Mouse (Mus musculus): ENCODE results near the gene Zfp383.

Gene Zfp383

GRCm38 (mm10) chr7:29908130-29908950, at the start of gene Zfp383:
TSS of gene Zfp383 (plus strand) at chr7:29908223.
- under 1% methylated on average over 33 of the region's 33 CpGs for WGBS

GRCm38 (mm10) chr7:29859532-29860517, 48.2 kb upstream of the Zfp383 start, which contains the start of gene Zfp420:
TSS of gene Zfp420 (plus strand) at chr7:29859979.
- whole genome bisulfite sequencing = 2% methylated on average over 32 of the region's 32 CpGs

GRCm38 (mm10) chr7:29861660-29862059, 46.4 kb upstream of the Zfp383 start:
- WGBS = 83% methylated on average over 7 of the region's 7 CpGs

- 97% methylated on average over 10 of the region's 10 CpGs for WGBS
Observed at GRCm38 (mm10) chr7:29874256-29874655, 33.8 kb upstream of the Zfp383 start.

GRCm38 (mm10) chr7:29877561-29877960, 30.5 kb upstream of the Zfp383 start:
- 92% methylated on average over 9 of the region's 9 CpGs for WGBS

GRCm38 (mm10) chr7:29880056-29880455, 28.0 kb upstream of the Zfp383 start:
- WGBS = 55% methylated on average over 7 of the region's 7 CpGs

- 84% methylated on average over 7 of the region's 7 CpGs for WGBS
Observed at GRCm38 (mm10) chr7:29880916-29881315, 27.1 kb upstream of the Zfp383 start.

GRCm38 (mm10) chr7:29890501-29890900, 17.5 kb upstream of the Zfp383 start:
- 97% methylated on average over 7 of the region's 7 CpGs for WGBS

GRCm38 (mm10) chr7:29892756-29893155, 15.3 kb upstream of the Zfp383 start:
- 95% methylated on average over 4 of the region's 4 CpGs for WGBS

- 96% methylated on average over 4 of the region's 4 CpGs for WGBS
Observed at GRCm38 (mm10) chr7:29898351-29898750, 9.7 kb upstream of the Zfp383 start.

- 95% methylated on average over 4 of the region's 4 CpGs for WGBS
Observed at GRCm38 (mm10) chr7:29904101-29904500, 3.9 kb upstream of the Zfp383 start.

GRCm38 (mm10) chr7:29905966-29906681, 1.9 kb upstream of the Zfp383 start, which contains the start of gene Zfp27:
TSS of gene Zfp27 (minus strand) at chr7:29906572.
- WGBS = under 1% methylated on average over 22 of the region's 22 CpGs

GRCm38 (mm10) chr7:29906682-29907058, 1.4 kb upstream of the Zfp383 start:
- WGBS = 10% methylated on average over 8 of the region's 8 CpGs

GRCm38 (mm10) chr7:29907206-29907605, 817 bp upstream of the Zfp383 start:
- 95% methylated on average over 5 of the region's 5 CpGs for WGBS

GRCm38 (mm10) chr7:29910252-29910651, 2.2 kb downstream of the Zfp383 start:
- 70% methylated on average over 2 of the region's 2 CpGs for WGBS

- 96% methylated on average over 13 of the region's 13 CpGs for WGBS
Observed at GRCm38 (mm10) chr7:29912172-29912571, 4.1 kb downstream of the Zfp383 start.

- 70% methylated on average over 6 of the region's 6 CpGs for WGBS
Observed at GRCm38 (mm10) chr7:29917371-29918061, 9.5 kb downstream of the Zfp383 start.

GRCm38 (mm10) chr7:29918062-29918453, 10.0 kb downstream of the Zfp383 start:
- 88% methylated on average over 4 of the region's 4 CpGs for WGBS

GRCm38 (mm10) chr7:29921439-29922093, 13.5 kb downstream of the Zfp383 start:
- WGBS = 70% methylated on average over 6 of the region's 6 CpGs

- WGBS = 82% methylated on average over 2 of the region's 2 CpGs
Observed at GRCm38 (mm10) chr7:29922780-29923179, 14.8 kb downstream of the Zfp383 start.
